Comparison of ENCODE assay signal across 22 mouse cellular contexts in the genomic region with DNA sequence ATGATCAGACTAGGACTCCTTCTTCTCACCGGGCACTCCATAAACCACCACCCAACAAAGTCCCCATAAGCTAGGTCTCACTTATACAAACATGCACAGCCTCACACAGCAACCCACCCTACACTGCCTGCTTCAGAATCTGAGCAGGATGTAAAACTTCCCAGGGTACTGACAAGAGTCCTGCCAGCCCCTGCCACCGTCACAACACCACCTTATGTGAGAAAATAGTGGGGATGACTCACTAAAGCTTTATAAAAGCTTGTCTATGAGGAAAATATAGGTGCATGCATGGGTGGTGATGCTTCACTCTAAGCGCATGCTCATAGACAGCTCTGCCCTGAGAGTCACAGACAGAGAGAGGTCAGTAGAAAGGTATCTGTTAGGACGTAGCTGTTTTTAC.
"Had no signal": no experiment of that assay in that cellular context is flagged by ENCODE, and none has a peak within 500 bp of the region (broad histone marks: within the 10 kb centered on the region; RNA-seq: fewer than 3 reads in every experiment).

No protein-coding gene starts in this region.

- DNase-seq: cerebellum, adult 2 months; cerebellum, adult 8-10 months; cerebellum, adult 9-10 months; cerebellum, adult 9-11 months; cerebellum, postnatal 10 days; cerebellum, postnatal 14 days; cerebellum, postnatal 25 days; cerebellum, postnatal 36 days; embryo, embryonic 11 days; forebrain, postnatal 0 days; gastrocnemius, adult 2 months; gastrocnemius, postnatal 10 days; gastrocnemius, postnatal 14 days; gastrocnemius, postnatal 25 days; gastrocnemius, postnatal 36 days; heart, adult 11 months; heart, adult 18-20 months; heart, adult 2 months had no signal

- ATAC-seq: forebrain, embryonic 13.5 days; forebrain, embryonic 14.5 days; forebrain, embryonic 15.5 days; forebrain, embryonic 16.5 days; forebrain, postnatal 0 days had no signal
